Mouse (Mus musculus) olfactory bulb, adult 2 months (tissue): ENCODE measurements around the gene Klk1b4. TPM values are rescaled to one million over a fixed set of nuclear protein-coding genes. Genes with fewer than 3 reads are reported as not detected.
"Not testable (repeated sequence)": the region's sequence is repeated elsewhere in the genome, so short reads cannot be mapped to it uniquely, and the experiment has no call there.

ENCODE experiments used
- H3K27ac ChIP-seq: fragments of 200-500 bp; 2 replicates; pipeline ENCODE4 v1.5.1; 2012; ENCODE audit warnings: low read depth, low read length; ENCODE audit not compliant: insufficient read depth
- H3K4me1 ChIP-seq: fragments of 200-500 bp; 2 replicates; pipeline ENCODE4 v1.6.1; 2012; ENCODE audit warnings: low read length; ENCODE audit not compliant: control insufficient read depth, insufficient read depth
- H3K4me3 ChIP-seq: fragments of 200-500 bp; 2 replicates; pipeline ENCODE4 v1.5.1; 2012; ENCODE audit warnings: mild to moderate bottlenecking, low read depth, low read length, moderate library complexity; ENCODE audit not compliant: insufficient read depth
- CTCF ChIP-seq: fragments of 200-500 bp; IDR thresholded peaks from 2 replicates; pipeline ENCODE4 v1.5.1; 2012; ENCODE audit warnings: low read depth, mild to moderate bottlenecking, low read length, moderate library complexity; ENCODE audit not compliant: insufficient read depth
- POLR2A ChIP-seq: fragments of 200-500 bp; IDR thresholded peaks from 2 replicates; pipeline ENCODE4 v1.6.1; 2012; ENCODE audit warnings: mild to moderate bottlenecking, low read depth, low read length, moderate library complexity; ENCODE audit not compliant: insufficient read depth
- WGBS: fragments of 180-500 bp; shearing (Covaris S2); methylation state at CpG from one replicate; pipeline ENCODE4 v1.1.7; 2018; 5-methylcytosine and 5-hydroxymethylcytosine counted together
- polyA plus RNA-seq: library from polyadenylated mRNA; stranded (reverse); fragments of >200 nt; gene quantifications from 2 replicates; pipeline ENCODE4 v1.2.4, GENCODE M21; 2012; ENCODE audit warnings: low replicate concordance; ENCODE audit not compliant: missing spikeins, insufficient read depth, insufficient read length

Klk1b4 gene
- polyA plus RNA-seq, 1 experiment = not detected

DNA sequence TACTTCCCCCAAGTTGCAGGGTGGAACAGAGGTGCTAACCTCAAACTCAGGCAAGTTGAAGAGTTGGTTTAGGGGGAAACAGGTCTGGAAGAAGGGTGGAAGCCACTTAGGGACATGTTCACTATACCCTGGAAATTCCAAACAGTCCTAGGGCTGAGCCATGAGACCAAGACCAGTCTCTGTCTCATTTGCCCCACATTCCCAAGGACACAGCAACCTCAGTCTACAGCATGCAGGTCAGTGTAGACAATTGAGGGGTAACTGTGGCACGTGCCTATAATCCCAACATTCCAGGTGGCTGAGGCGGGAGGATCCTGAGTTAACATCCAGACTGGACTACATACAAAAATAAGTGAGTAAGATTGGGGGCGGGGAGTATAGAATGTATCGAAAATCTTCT, 42.0 kb downstream of the Klk1b4 start:
- WGBS = 95% methylated on average over 4 of the region's 4 CpGs
- Histone ChIP-seq H3K4me1 (peaks cover 7% of the 10 kb centered on the region), H3K27ac (no peak overlapping the region), H3K4me3 (no peak overlapping the region)
- no peak for TF ChIP-seq CTCF
- no peak for TF ChIP-seq POLR2A

DNA sequence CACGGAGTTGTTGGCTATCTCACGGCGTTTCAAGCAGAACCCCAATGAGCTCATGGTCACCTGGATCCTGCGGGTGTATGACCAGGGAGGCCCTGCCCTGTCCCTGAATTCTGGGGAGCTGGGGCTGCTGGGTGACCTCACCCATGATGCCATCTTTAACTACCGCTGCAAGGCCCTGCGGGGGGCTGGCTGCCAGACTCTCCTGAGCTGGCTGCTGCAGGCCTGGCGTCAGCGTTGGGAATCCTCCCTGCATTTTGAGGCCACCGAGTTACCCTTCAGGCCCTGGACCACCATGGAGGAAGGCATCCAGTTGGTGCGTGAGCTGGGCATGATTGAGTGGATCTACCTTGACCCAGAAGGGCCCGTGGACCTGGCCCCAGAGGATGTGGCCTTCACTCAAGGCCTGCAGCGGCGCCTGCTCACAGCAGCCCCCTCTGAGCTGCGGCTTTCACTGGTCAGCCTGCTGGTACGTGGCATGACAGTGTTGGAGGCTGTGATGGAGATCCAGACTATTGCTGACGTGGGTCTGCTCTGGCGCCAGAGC, 43.6 kb downstream of the Klk1b4 start:
- H3K4me3 ChIP-seq, H3K27ac ChIP-seq, H3K4me1 ChIP-seq: not testable (repeated sequence)
- WGBS = 86% methylated on average over 17 of the region's 17 CpGs

DNA sequence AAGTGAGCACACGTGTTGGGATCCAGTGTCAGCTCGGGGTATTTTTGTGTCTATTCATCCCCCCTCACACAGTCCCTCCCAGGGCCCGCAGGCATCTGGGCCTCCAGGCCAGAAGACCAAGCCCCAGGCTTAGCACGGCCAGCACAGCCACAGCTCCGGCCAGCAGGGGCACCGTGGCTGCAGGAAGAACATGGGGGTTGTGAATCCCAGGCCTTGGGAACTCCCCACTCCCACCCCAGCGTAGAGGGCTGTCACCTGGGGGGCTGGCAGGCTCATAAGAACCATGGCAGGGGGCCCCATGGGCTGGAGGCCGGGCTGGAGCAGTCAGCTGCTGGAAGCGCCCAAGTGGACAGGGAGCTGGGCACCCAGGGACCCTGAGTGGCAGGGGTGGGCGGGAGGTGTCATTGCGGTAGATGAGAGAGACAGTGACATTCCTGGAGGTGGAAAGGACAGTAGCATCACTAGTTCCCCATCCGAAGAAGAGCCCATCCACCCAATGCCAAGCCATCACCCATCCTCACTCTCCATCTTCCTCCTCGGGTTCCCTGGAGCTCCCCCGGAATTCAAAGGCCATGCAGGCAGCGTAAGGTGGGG, 45.9 kb downstream of the Klk1b4 start:
- Histone ChIP-seq H3K4me3 (no peak overlapping the region), H3K4me1 (peaks cover 5% of the 10 kb centered on the region; the same call in 1 of the 2 replicates), H3K27ac (no peak overlapping the region)
- 60% methylated on average over 15 of the region's 15 CpGs for WGBS
- TF ChIP-seq POLR2A = no peak
- no peak for TF ChIP-seq CTCF

DNA sequence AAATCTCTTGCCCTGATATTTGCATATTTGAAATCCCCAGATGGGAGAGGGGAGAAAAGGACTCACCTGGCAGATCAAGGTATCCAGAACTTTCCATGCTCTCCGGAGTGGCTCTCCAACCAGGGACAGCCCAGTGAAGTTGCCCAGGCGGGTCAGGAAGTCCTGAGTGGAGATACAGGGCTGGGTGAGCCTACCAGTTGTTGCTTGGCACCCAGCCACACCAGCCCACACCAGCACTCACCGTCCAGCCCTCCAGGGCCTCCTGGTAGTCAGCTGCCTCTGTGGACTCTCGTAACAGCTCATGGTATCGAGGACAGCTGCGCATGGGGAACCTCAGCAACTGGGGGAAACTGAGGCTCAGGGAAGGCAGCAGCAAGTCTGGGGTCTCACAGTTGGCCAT, 47.7 kb downstream of the Klk1b4 start:
- Histone ChIP-seq H3K27ac (no peak overlapping the region), H3K4me1 (peaks cover 5% of the 10 kb centered on the region; the same call in 1 of the 2 replicates), H3K4me3 (no peak overlapping the region)
- 71% methylated on average over 6 of the region's 6 CpGs for WGBS
- TF ChIP-seq POLR2A (no peak), CTCF (no peak)

DNA sequence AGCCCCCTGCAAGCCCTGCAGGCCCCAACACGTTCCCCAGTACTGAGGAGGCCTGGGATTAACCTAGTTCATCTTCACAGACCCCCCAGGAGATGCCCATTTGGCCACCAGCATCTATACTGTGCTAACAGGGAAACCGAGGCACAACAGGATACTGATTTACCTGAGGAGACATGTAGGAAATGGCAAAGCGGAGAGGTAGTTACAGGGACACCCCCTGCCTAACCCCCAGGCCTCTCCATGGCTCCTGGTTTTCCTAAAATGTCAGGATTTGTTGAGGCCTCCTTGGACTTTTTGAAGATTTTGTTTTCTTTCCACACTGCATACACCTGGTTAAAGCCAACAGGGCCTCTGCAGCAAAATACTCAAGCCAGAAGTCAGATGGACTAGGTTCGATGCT, 50.0 kb downstream of the Klk1b4 start, which contains the start of gene Acp4:
Gene Acp4, minus strand, starts transcription at position 101 of the 400 bp plus-strand sequence.
- no peak within 1 kb of the TSS for H3K4me3 ChIP-seq
- TF ChIP-seq POLR2A (no peak), CTCF (no peak)
- peaks cover 5% of the 10 kb centered on the region; the same call in 1 of the 2 replicates for H3K4me1 ChIP-seq
- H3K27ac ChIP-seq = no peak within 1 kb of the TSS
- 84% methylated on average over 4 of the region's 4 CpGs for WGBS

DNA sequence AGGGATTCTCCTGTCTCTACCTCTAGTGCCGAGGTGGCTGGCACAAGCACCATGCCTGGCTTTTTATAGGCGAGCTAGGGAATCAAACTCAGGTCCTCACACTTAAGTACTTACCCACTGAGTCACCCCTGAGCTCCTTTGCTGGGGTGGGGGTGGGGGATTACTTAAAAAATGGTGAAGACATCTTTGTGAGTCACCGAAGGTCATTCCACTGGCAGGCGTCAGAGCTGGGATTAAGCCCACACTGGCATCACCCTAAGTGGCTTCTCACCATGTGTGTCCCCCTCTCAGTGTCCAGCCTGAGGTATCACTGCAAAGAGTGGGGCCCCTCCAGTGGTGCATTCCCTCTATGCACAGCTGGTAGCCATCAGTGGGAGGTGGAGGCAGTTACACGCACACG, 53.2 kb downstream of the Klk1b4 start:
- TF ChIP-seq CTCF (no peak), POLR2A (no peak)
- H3K27ac ChIP-seq = no peak overlapping the region
- peaks cover 5% of the 10 kb centered on the region for H3K4me1 ChIP-seq
- no peak overlapping the region for H3K4me3 ChIP-seq
- WGBS = 70% methylated on average over 6 of the region's 6 CpGs

DNA sequence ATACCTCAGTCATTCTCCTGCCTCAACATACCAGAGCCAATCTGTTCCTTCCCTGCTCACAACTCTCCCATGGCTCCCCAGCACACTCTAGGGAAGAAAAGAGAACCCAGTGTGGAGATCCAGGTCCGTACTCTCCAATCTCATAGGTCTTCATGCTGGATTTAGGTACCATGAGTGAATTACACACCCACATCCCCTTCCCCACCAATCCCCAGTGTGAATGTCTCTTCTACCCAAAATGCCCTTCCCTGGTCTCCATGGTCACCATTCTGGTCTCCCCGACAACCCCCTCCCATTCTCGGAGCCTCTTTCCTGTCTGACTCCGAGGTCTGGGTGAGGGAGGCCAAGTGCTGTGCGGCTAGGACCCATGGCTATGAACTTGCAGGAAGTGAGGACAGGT, 53.9 kb downstream of the Klk1b4 start, which contains the start of gene Gm15517:
Gene Gm15517, plus strand, starts transcription at position 301 of the 400 bp plus-strand sequence.
- TF ChIP-seq CTCF (no peak), POLR2A (no peak)
- WGBS = 59% methylated on average over 5 of the region's 5 CpGs
- Histone ChIP-seq H3K27ac (no peak within 1 kb of the TSS), H3K4me1 (peaks cover 5% of the 10 kb centered on the region), H3K4me3 (no peak within 1 kb of the TSS)

Other genes with a start within 250 kb of the Klk1b4 start
- not detected in 2 replicates for gene Klk1b1, start 240.7 kb upstream of the Klk1b4 start, polyA plus RNA-seq
- gene Klk1b9, start 231.4 kb upstream of the Klk1b4 start, polyA plus RNA-seq = not detected in 2 replicates
- gene Klk1b11, start 211.6 kb upstream of the Klk1b4 start, polyA plus RNA-seq = not detected in 2 replicates
- not detected in 2 replicates for gene Klk1b26, start 195.3 kb upstream of the Klk1b4 start, polyA plus RNA-seq
- gene Klk1b27, start 155.1 kb upstream of the Klk1b4 start, polyA plus RNA-seq = not detected in 2 replicates
- gene Klk1b21, start 105.1 kb upstream of the Klk1b4 start, polyA plus RNA-seq = not detected in 2 replicates
- not detected in 2 replicates for gene Klk1b22, start 94.8 kb upstream of the Klk1b4 start, polyA plus RNA-seq
- not detected in 2 replicates for gene Klk1b16, start 70.7 kb upstream of the Klk1b4 start, polyA plus RNA-seq
- not detected in 2 replicates for gene Klk1b24, start 19.2 kb upstream of the Klk1b4 start, polyA plus RNA-seq
- gene Klk1b3, start 9.2 kb upstream of the Klk1b4 start, polyA plus RNA-seq = not detected in 2 replicates
- not detected in 2 replicates for gene Klk1b5, start 8.5 kb downstream of the Klk1b4 start, polyA plus RNA-seq
- gene Klk1, start 17.9 kb downstream of the Klk1b4 start, polyA plus RNA-seq = not detected in 2 replicates
- not detected in 2 replicates for gene Gm36864, start 28.7 kb downstream of the Klk1b4 start, polyA plus RNA-seq
- not detected in 2 replicates for gene 1700028J19Rik, start 39.3 kb downstream of the Klk1b4 start, polyA plus RNA-seq
- gene 2410002F23Rik, start 39.3 kb downstream of the Klk1b4 start, polyA plus RNA-seq = not detected in 2 replicates
- not detected in 2 replicates for gene Acp4, start 49.9 kb downstream of the Klk1b4 start, polyA plus RNA-seq
- not detected in 2 replicates for gene Gm15517, start 54.0 kb downstream of the Klk1b4 start, polyA plus RNA-seq
- gene Clec11a, start 99.5 kb downstream of the Klk1b4 start, polyA plus RNA-seq = not detected in 2 replicates
- gene Shank1, start 102.8 kb downstream of the Klk1b4 start, polyA plus RNA-seq = 51.0 and 92.9 TPM in 2 replicates
- gene Syt3, start 176.7 kb downstream of the Klk1b4 start, polyA plus RNA-seq = not detected in 2 replicates
- gene 1700008O03Rik, start 178.4 kb downstream of the Klk1b4 start, polyA plus RNA-seq = not detected in 2 replicates
- gene Lrrc4b, start 221.6 kb downstream of the Klk1b4 start, polyA plus RNA-seq = not detected in 2 replicates